Mouse (Mus musculus): Measurements from ENCODE around the gene Ccar1. TPM values are rescaled to one million over a fixed set of nuclear protein-coding genes. Genes with fewer than 3 reads are reported as not detected.
"Not testable (repeated sequence)": the region's sequence is repeated elsewhere in the genome, so short reads cannot be mapped to it uniquely, and the experiment has no call there.

Ccar1 gene
- polyA plus RNA-seq, 1 experiment from 2014 or later = 136 TPM

DNA sequence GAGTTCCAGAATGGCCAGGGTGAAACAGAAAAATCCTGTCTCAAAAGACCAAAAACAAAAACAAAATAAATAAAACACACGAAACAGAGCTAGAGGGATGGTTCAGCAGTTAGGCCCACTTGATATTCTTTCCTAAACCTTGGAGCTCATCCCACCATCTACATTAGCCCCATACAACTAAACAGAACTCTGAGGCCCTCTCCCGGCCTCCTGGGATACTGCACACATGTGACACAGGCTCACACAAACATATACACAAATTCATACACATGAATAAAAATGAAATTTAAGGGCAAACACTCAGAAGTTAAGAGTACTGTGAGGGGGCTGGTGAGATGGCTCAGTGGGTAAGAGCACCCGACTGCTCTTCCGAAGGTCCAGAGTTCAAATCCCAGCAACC, 2.1 kb upstream of the Ccar1 start:
- no peaks in the 10 kb centered on the region for H3K27me3 ChIP-seq
- no peak overlapping the region for H3K27ac ChIP-seq
- H3K9ac ChIP-seq (replicated peaks) = no peak overlapping the region
- WGBS = 97% methylated on average over 4 of the region's 4 CpGs
- ATAC-seq = no peak
- no peak overlapping the region for H3K4me3 ChIP-seq (replicated peaks)
- H3K4me2 ChIP-seq (replicated peaks) = no peak overlapping the region
- H3K36me3 ChIP-seq = peaks cover 11% of the 10 kb centered on the region
- no peaks in the 10 kb centered on the region for H3K9me3 ChIP-seq
- peaks cover 20% of the 10 kb centered on the region for H3K4me1 ChIP-seq (replicated peaks)

DNA sequence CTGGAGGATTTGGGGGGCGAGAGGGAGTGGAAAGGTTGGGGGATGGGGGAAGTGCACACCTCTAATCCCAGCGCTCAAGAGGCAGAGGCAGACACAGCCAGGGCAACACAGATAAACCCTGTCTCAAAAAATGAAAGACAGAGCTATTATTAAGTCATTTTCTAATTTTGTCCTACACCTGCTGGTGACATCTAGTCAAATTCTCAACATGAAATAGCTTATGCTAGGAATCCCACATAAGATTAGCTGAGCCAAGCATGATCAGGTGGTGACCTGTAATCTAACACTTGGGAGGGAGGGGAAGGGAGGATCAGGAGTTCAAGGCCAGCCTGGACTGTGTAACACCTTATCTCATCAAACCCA, 986 bp upstream of the Ccar1 start:
- 41% methylated on average over 2 of the region's 2 CpGs for WGBS
- H3K9ac ChIP-seq (replicated peaks) = peak overlapping the region; percentile 57
- peak; percentile 10 for ATAC-seq

DNA sequence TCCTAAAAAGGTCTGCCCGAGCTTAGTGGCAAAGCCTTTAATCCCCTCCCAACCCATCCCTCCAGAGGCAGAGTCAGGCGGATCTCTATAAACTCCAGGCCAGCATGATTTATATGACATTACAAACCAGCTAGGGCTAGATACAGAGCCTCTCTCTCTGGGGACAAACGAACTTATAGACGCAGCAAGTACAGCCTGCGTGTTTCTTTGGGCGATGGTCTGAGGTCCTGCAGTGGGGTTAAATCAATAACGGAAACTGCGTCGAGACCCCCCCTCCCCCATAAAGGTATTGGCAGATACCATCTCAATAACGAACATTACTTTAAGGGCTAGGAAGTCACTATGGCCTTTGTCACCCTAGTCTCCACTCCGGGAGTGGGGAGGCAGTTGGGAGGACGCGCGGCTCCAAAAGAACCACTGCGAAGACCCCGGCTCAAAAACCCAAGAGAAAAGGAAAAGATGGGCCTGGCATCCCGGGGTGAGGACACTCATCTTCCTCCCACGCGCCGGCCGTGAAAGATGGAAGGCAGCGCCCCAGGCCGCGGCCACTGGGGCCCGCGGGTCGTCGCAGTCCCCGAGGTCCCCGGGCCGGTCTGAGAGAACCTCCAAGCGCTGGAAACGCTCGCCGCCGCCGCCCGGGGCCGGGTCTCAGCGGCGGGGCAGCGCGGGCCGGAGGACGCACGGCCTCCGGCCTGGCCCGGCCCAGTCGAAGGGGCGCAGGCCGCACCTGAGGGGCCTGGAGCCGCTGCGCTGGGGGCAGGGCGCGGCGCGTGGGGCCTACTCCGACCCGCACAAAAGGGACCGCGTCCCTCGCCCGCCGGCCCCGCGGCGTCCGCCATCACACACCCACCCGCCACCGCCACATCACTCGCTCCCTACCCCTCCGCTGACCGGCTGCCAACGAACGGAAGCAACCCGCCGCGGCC, 572 bp downstream of the Ccar1 start:
- ATAC-seq = peak; percentile 89
- H3K27me3 ChIP-seq = no peaks in the 10 kb centered on the region
- H3K36me3 ChIP-seq = peaks cover 36% of the 10 kb centered on the region
- H3K4me2 ChIP-seq (replicated peaks) = peak overlapping the region; percentile 78
- no peaks in the 10 kb centered on the region for H3K9me3 ChIP-seq
- peak overlapping the region; percentile 95 for H3K27ac ChIP-seq
- peaks cover 35% of the 10 kb centered on the region for H3K4me1 ChIP-seq (replicated peaks)
- H3K4me3 ChIP-seq (replicated peaks) = peak overlapping the region; percentile 99
- peak overlapping the region; percentile 99 for H3K9ac ChIP-seq (replicated peaks)
- WGBS = 2% methylated on average over 64 of the region's 78 CpGs

More for the DNA sequence above, 986 bp upstream of the Ccar1 start:
- H3K9me3 ChIP-seq = no peaks in the 10 kb centered on the region
- H3K27ac ChIP-seq = peak overlapping the region; percentile 95
- H3K36me3 ChIP-seq = peaks cover 21% of the 10 kb centered on the region
- peak overlapping the region; percentile 50 for H3K4me2 ChIP-seq (replicated peaks)
- peaks cover 28% of the 10 kb centered on the region for H3K4me1 ChIP-seq (replicated peaks)
- H3K27me3 ChIP-seq = no peaks in the 10 kb centered on the region
- H3K4me3 ChIP-seq (replicated peaks) = peak overlapping the region; percentile 99

DNA sequence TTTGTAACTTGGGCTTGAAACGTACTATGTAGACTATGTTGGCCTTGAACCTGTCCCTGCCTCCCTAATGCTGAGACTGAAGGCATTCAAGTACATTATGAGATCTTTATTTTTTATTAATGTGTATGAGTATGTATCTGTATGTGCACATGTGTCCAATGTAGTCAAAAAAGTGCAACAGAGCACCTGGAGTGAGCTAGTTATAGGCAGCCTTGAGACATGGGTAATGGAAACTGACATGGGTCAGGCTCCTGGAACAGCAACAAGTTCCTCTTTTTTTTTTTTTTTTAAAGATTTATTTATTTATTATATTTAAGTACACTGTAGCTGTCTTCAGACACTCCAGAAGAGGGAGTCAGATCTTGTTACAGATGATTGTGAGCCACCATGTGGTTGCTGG, 10.3 kb downstream of the Ccar1 start:
- not testable (repeated sequence) for ATAC-seq; H3K4me3 ChIP-seq (replicated peaks); H3K4me1 ChIP-seq (replicated peaks); H3K27ac ChIP-seq; H3K4me2 ChIP-seq (replicated peaks); H3K27me3 ChIP-seq; H3K9ac ChIP-seq (replicated peaks); H3K9me3 ChIP-seq
- WGBS = 84% methylated on average over 1 of the region's 1 CpGs
- peaks cover 92% of the 10 kb centered on the region for H3K36me3 ChIP-seq

DNA sequence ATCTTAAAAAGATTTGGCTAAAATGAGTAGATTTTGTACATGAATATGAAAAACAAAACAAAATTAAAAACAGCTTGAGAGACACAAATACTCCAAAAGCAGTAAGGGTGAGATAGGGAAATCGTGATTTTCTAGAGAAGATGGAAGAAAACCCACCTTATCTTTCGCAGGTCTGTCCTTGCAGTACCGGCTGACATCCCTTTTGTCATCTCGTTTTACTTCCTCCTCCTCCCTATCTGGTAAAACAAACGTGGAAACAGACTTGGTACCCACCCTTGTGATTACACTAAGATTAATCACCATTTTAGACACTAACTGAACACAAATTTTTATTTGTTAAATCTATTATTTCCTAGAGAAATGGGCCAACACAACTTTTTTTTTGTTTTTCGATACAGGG, 41.3 kb downstream of the Ccar1 start:
- no peak overlapping the region for H3K27ac ChIP-seq
- 91% methylated on average over 6 of the region's 6 CpGs for WGBS
- no peaks in the 10 kb centered on the region for H3K4me1 ChIP-seq (replicated peaks)
- no peak overlapping the region for H3K9ac ChIP-seq (replicated peaks)
- H3K4me3 ChIP-seq (replicated peaks) = no peak overlapping the region
- H3K9me3 ChIP-seq = no peaks in the 10 kb centered on the region
- no peak for ATAC-seq
- peaks cover 91% of the 10 kb centered on the region for H3K36me3 ChIP-seq
- no peaks in the 10 kb centered on the region for H3K27me3 ChIP-seq
- no peak overlapping the region for H3K4me2 ChIP-seq (replicated peaks)

DNA sequence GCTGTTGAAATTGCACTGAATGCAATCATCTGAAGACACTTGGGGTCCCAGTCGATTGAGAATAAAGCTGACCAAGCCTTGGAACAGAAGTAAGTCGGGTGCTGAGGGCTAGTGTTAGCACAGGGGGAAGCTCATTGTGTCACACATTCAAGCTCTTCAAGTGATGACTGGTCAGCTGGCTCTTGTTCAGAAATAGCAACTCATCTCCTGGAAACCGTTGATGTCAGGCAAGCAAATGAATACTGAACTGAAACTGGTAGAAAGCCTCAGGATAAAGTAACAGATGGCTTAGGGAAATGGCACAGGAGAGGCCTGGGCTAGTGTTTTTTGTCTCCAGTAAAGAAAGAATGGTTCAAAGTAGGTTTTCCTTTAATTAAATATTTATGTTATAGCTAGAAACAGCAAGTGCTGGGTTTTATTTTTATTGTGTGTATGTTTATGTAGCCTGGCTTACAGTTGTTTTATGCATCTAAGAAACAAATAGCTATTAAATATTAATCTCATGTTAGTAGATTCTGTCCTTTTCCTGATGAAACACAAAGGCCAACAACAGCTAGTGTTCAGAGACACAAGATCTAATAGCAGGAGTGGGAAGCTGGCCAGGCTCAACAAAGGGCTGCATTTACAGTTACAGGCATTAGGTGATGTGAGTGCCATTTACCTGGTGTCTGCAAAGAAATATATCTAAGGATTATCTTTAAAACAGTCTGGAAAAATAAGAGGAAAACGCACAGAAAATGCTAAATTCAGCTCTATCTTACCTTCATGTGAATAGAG, 51.9 kb downstream of the Ccar1 start:
- peak overlapping the region; percentile 60; the same call in 1 of the 2 replicates for H3K27ac ChIP-seq
- peak; percentile 60 for ATAC-seq
- no peaks in the 10 kb centered on the region for H3K4me1 ChIP-seq (replicated peaks)
- no peak overlapping the region for H3K9ac ChIP-seq (replicated peaks)
- peaks cover 40% of the 10 kb centered on the region for H3K36me3 ChIP-seq
- H3K9me3 ChIP-seq = no peaks in the 10 kb centered on the region
- no peaks in the 10 kb centered on the region for H3K27me3 ChIP-seq
- WGBS = 57% methylated on average over 4 of the region's 4 CpGs
- no peak overlapping the region for H3K4me3 ChIP-seq (replicated peaks)
- H3K4me2 ChIP-seq (replicated peaks) = no peak overlapping the region

DNA sequence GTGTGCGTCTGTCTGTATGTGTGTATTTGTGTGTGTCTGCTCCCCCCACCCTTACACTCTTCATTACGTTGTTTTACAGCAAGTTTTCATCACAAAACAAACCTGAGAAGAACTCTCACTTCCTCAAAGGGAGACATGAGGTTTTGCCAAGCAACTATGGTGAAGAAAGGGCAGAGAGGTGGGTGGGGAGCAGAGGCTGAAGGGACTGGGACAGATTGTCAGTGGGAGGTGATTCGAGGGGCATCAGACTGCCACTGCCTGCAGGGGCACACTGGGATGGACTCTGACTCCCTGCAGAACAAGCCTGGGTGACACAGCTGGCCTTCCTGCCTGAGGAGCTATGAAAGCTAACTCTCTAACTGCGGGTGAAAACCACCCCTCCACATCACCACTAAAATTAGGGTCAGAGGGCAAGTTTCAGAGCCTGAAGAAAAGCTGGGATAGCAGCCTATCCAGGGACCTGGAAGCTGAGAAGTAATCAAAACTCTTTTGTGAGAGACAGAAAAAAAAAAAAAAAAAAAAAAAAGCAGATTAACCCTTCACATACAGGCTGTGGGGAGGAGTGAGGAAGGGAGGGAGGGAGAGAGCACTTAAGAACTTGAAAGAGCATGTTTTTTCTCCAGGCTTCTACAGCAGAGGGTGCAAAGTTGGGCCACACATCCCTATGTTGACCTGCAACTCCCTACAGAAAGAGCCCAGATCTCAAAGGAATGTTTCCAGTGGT, 55.0 kb downstream of the Ccar1 start:
- H3K4me1 ChIP-seq (replicated peaks) = no peaks in the 10 kb centered on the region
- ATAC-seq = no peak
- H3K9me3 ChIP-seq = no peaks in the 10 kb centered on the region
- H3K4me2 ChIP-seq (replicated peaks) = no peak overlapping the region
- peaks cover 22% of the 10 kb centered on the region for H3K36me3 ChIP-seq
- no peaks in the 10 kb centered on the region for H3K27me3 ChIP-seq
- 46% methylated on average over 4 of the region's 4 CpGs for WGBS
- H3K27ac ChIP-seq = 0 out of 2 replicates have a peak overlapping the region, but pooled peaks have one; percentile 9
- no peak overlapping the region for H3K4me3 ChIP-seq (replicated peaks)
- no peak overlapping the region for H3K9ac ChIP-seq (replicated peaks)

DNA sequence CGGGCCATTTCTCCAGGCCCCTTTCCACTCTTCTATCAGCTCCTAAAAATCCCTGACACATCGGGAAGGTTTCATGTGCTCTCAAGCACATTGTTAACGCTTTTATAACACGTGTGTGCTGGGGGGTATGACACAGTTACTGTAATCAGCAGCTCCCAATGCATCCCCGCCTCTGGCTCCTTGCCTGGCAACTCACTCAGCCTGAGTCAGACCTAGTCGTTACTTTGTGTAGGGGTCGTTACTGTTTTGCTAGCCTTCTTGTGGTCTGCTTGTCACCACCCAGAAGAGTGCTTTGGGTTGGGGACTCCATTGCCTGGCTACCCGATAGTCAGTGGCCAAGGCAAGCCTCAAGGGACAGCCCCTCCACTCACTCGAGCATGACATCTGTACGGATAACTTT, 61.3 kb downstream of the Ccar1 start:
- no peaks in the 10 kb centered on the region for H3K36me3 ChIP-seq
- no peaks in the 10 kb centered on the region for H3K9me3 ChIP-seq
- 84% methylated on average over 10 of the region's 10 CpGs for WGBS
- no peak overlapping the region for H3K4me3 ChIP-seq (replicated peaks)
- H3K4me2 ChIP-seq (replicated peaks) = no peak overlapping the region
- 0 out of 2 replicates have a peak, but pooled peaks cover 2% of the 10 kb centered on the region for H3K27me3 ChIP-seq
- H3K27ac ChIP-seq = no peak overlapping the region
- ATAC-seq = no peak
- no peaks in the 10 kb centered on the region; the same call in 1 of the 2 replicates for H3K4me1 ChIP-seq (replicated peaks)
- no peak overlapping the region for H3K9ac ChIP-seq (replicated peaks)

DNA sequence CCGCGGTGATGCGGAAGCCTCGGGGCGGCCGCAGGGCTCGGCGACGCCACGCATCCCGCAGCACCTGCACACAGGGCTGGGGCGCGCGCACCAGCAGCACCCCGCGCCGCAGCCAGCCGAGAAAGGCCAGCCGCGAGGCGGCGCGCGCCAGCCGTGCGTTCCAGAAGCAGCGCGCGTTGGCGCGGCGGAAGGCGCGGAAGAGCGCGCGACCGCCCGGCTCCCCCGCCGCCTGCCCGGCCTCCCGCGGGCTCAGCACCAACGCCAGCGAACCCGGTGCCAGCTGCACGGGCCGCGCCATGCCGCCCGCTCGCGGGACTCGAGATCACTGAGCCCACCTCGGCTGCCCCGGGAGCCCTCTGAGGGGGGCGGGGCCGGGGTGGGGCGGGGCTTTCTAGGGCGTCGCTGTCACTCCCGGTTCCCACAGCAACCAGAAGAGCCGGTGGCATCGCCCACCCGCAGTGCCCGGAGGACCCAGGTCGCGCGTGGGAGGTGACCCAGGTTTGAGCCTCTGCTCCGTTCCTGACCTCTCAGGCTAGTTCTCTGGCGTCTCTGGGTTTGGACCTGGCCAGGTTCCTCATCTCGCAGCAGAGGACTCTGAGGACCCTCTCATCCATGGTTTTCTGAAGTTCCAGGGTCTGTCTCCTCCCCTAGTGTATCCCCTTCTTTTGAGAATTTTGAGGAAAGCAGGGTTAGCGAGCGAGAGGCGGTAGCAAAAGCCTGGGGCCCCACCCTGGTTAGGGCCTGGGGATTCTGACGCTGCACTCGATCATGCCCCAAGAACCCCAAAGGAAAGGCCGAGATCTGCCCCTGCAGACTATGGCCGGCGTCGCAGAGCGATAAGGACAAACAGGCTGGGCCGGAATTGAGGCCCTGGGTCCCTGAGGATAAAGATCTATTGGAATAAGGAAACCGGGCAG, 66.1 kb downstream of the Ccar1 start, which contains the start of gene Stox1:
Stox1 (minus strand) TSS at position 358 of the 917 bp plus-strand sequence.
- H3K4me3 ChIP-seq (replicated peaks) = peak within 1 kb of the TSS; percentile 65
- 2% methylated on average over 54 of the region's 85 CpGs for WGBS
- ATAC-seq = peak; percentile 91

DNA sequence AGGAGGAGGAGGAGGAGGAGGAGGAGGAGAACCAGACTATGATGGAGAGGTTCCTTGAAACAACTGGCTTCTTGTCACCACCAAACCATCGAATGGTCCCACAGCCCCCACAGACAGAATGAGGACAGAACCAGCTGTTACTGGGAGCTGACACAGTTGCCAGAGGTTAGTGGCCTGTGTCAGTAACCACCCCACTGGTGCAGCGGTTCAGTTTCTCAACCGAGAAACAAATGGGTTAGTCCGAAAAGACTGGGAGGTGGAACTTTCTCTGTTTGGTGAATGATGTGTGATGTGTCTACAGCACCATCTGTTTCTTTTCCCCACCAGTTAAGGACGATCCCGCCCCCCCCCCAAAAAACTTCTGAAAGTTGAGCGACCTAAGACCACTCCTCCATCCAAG, 67.2 kb downstream of the Ccar1 start:
- H3K4me3 ChIP-seq (replicated peaks) = peak overlapping the region; percentile 65
- H3K4me1 ChIP-seq (replicated peaks) = no peaks in the 10 kb centered on the region; the same call in 1 of the 2 replicates

More for the DNA sequence above, 66.1 kb downstream of the Ccar1 start, which contains the start of gene Stox1:
- Histone ChIP-seq H3K4me1 (replicated peaks) (no peaks in the 10 kb centered on the region; the same call in 1 of the 2 replicates), H3K9ac (replicated peaks) (peak within 1 kb of the TSS; percentile 69), H3K27ac (no peak within 1 kb of the TSS), H3K27me3 (peaks cover 25% of the 10 kb centered on the region), H3K4me2 (replicated peaks) (peak within 1 kb of the TSS; percentile 81), H3K36me3 (no peaks in the 10 kb centered on the region), H3K9me3 (no peaks in the 10 kb centered on the region)

DNA sequence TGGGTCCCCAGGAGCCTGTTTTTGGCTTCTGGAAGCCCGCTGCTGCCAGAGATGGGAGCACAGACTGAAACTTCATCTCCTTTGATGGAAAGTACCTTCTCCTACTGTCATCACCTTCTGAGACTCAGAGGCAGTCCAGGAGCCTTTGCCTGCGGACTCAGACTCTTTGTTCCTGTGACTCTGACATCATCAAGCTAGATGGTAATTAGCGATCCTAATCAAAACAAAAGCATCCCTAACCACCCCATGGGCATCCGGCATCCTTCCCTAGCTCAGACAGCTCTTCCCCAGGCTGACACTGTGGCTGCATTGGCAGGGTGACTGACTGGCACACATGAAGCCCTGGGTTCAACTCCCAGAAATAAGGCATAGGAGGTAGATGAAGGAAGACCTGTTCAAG, 69.4 kb downstream of the Ccar1 start:
- WGBS = 40% methylated on average over 4 of the region's 4 CpGs
- H3K27me3 ChIP-seq = peaks cover 25% of the 10 kb centered on the region
- H3K9ac ChIP-seq (replicated peaks) = no peak overlapping the region
- H3K4me1 ChIP-seq (replicated peaks) = no peaks in the 10 kb centered on the region; the same call in 1 of the 2 replicates
- no peak for ATAC-seq
- no peaks in the 10 kb centered on the region for H3K36me3 ChIP-seq
- H3K27ac ChIP-seq = no peak overlapping the region
- no peak overlapping the region for H3K4me2 ChIP-seq (replicated peaks)
- no peaks in the 10 kb centered on the region for H3K9me3 ChIP-seq
- H3K4me3 ChIP-seq (replicated peaks) = no peak overlapping the region

More for the DNA sequence above, 67.2 kb downstream of the Ccar1 start:
- ATAC-seq = no peak
- H3K27ac ChIP-seq = no peak overlapping the region
- peaks cover 25% of the 10 kb centered on the region for H3K27me3 ChIP-seq
- H3K9me3 ChIP-seq = no peaks in the 10 kb centered on the region
- no peak overlapping the region for H3K9ac ChIP-seq (replicated peaks)
- peak overlapping the region; percentile 81 for H3K4me2 ChIP-seq (replicated peaks)
- WGBS = 32% methylated on average over 7 of the region's 7 CpGs
- H3K36me3 ChIP-seq = no peaks in the 10 kb centered on the region

Data from midbrain, embryonic 13.5 days (tissue).